Mouse (Mus musculus): ENCODE data around the gene Cd40.

DNA sequence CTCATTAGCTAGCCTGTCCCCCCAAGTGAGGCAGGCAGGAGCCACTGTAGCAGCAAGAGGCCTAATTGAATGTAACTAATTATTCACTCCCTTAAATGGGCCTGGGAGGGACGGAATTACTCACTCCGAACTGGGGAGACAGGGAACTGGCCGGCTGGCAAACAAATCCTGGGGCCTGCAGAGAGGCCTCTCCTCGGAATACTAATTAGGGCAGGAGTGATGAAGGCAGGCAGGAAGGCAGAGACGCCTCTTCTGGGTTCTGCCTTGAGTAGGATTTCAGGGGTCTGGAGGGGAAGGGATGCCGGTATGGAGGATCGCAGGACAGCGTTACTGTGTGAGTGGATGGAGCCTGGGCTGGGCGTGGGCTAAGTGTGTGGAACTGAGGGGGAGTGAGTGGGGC is 21.6 kb downstream of the Cd40 start:
- TF ChIP-seq TAL1 (IDR thresholded peaks at IDR 0.05; ENCODE audit: low read length) = no peak
- no peak for TF ChIP-seq GATA1 (IDR thresholded peaks at IDR 0.05; ENCODE audit: low read length)

Measured in erythroblast, embryonic 14.5 days (primary cell).